Mouse (Mus musculus): Measurements from ENCODE around the gene Gdf3. TPM values are rescaled to one million over a fixed set of nuclear protein-coding genes. Genes with fewer than 3 reads are reported as not detected.

Gdf3 gene
- polyA plus RNA-seq, 1 experiment, result 0.06 TPM

DNA sequence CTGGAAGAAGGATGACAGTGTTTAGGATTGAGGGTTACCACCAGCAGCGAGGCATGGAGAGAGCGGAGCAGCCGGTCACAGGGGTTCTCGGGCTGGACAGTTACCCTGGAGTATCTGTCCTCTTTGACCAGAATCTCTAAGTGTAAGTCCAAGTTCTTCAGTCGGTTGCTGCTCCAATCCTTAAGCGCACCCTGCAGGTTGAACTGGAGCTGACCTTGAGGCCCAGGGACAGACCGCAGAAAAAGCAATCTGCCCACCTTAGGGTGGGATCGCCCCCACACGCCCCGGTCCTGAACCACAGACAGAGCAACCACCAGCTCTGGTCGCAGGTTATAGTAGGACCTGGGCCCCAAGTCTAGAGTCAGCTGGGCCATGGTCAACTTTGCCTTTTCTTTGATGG is 3.2 kb downstream of the Gdf3 start:
- peaks cover 15% of the 10 kb centered on the region for H3K4me1 ChIP-seq (ENCODE audit: control insufficient read depth, insufficient read depth, low read length)
- H3K27me3 ChIP-seq (ENCODE audit: control insufficient read depth, insufficient read depth, low read length), result no peaks in the 10 kb centered on the region
- TF ChIP-seq CTCF (IDR thresholded peaks at IDR 0.05; ENCODE audit: control insufficient read depth, insufficient read depth, insufficient replicate concordance, low read depth, low read length) (no peak), POLR2A (IDR thresholded peaks at IDR 0.05; ENCODE audit: control insufficient read depth, low read depth, low read length) (no peak)
- no peak overlapping the region for H3K4me3 ChIP-seq (ENCODE audit: control insufficient read depth, low read depth, low read length)
- H3K27ac ChIP-seq (ENCODE audit: control insufficient read depth, insufficient read depth, low read depth, low read length), result no peak overlapping the region
- H3K36me3 ChIP-seq (ENCODE audit: control insufficient read depth, insufficient read depth, low read length), result no peaks in the 10 kb centered on the region

DNA sequence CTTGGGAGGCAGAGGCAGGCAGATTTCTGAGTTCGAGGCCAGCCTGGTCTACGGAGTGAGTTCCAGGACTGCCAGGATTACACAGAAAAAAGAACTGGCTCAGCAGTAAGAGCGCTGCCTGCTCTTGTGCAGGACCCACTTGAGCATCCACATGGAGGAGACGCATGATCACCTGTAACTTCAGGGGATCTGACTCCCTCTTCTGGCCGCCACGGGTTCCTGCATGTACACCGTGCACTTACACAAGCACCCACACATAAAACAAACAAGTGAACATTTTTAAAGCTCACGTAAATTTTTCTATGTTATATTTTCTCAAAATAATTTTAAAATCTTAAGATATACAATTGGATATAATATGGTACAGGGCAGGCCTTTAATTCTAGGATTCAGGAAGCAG is 4.4 kb downstream of the Gdf3 start:
- no peak overlapping the region for H3K27ac ChIP-seq (ENCODE audit: control insufficient read depth, insufficient read depth, low read depth, low read length)
- no peaks in the 10 kb centered on the region for H3K27me3 ChIP-seq (ENCODE audit: control insufficient read depth, insufficient read depth, low read length)
- no peaks in the 10 kb centered on the region for H3K36me3 ChIP-seq (ENCODE audit: control insufficient read depth, insufficient read depth, low read length)
- peaks cover 15% of the 10 kb centered on the region for H3K4me1 ChIP-seq (ENCODE audit: control insufficient read depth, insufficient read depth, low read length)
- TF ChIP-seq CTCF (IDR thresholded peaks at IDR 0.05; ENCODE audit: control insufficient read depth, insufficient read depth, insufficient replicate concordance, low read depth, low read length) (peak; percentile 37; the same call in 1 of the 2 replicates), POLR2A (IDR thresholded peaks at IDR 0.05; ENCODE audit: control insufficient read depth, low read depth, low read length) (no peak)
- H3K4me3 ChIP-seq (ENCODE audit: control insufficient read depth, low read depth, low read length), result no peak overlapping the region

- no peak overlapping the region for H3K27ac ChIP-seq (ENCODE audit: control insufficient read depth, insufficient read depth, low read depth, low read length)
- H3K36me3 ChIP-seq (ENCODE audit: control insufficient read depth, insufficient read depth, low read length), result no peaks in the 10 kb centered on the region
- TF ChIP-seq POLR2A (IDR thresholded peaks at IDR 0.05; ENCODE audit: control insufficient read depth, low read depth, low read length) (no peak), CTCF (IDR thresholded peaks at IDR 0.05; ENCODE audit: control insufficient read depth, insufficient read depth, insufficient replicate concordance, low read depth, low read length) (no peak)
- peaks cover 8% of the 10 kb centered on the region for H3K4me1 ChIP-seq (ENCODE audit: control insufficient read depth, insufficient read depth, low read length)
- H3K4me3 ChIP-seq (ENCODE audit: control insufficient read depth, low read depth, low read length), result no peak overlapping the region
- H3K27me3 ChIP-seq (ENCODE audit: control insufficient read depth, insufficient read depth, low read length), result no peaks in the 10 kb centered on the region
These were observed 5.6 kb downstream of the Gdf3 start for GRCm38 (mm10) chr6:122604260-122604659.

GRCm38 (mm10) chr6:122602992-122603322 is 6.9 kb downstream of the Gdf3 start:
- Histone ChIP-seq H3K36me3 (ENCODE audit: control insufficient read depth, insufficient read depth, low read length) (no peaks in the 10 kb centered on the region), H3K4me1 (ENCODE audit: control insufficient read depth, insufficient read depth, low read length) (peaks cover 8% of the 10 kb centered on the region), H3K27me3 (ENCODE audit: control insufficient read depth, insufficient read depth, low read length) (no peaks in the 10 kb centered on the region), H3K27ac (ENCODE audit: control insufficient read depth, insufficient read depth, low read depth, low read length) (no peak overlapping the region), H3K4me3 (ENCODE audit: control insufficient read depth, low read depth, low read length) (no peak overlapping the region)
- TF ChIP-seq POLR2A (IDR thresholded peaks at IDR 0.05; ENCODE audit: control insufficient read depth, low read depth, low read length), result no peak
- no peak for TF ChIP-seq CTCF (IDR thresholded peaks at IDR 0.05; ENCODE audit: control insufficient read depth, insufficient read depth, insufficient replicate concordance, low read depth, low read length)

- Histone ChIP-seq H3K4me1 (ENCODE audit: control insufficient read depth, insufficient read depth, low read length) (peaks cover 6% of the 10 kb centered on the region), H3K4me3 (ENCODE audit: control insufficient read depth, low read depth, low read length) (peak within 1 kb of the TSS; percentile 72), H3K27me3 (ENCODE audit: control insufficient read depth, insufficient read depth, low read length) (no peaks in the 10 kb centered on the region), H3K36me3 (ENCODE audit: control insufficient read depth, insufficient read depth, low read length) (no peaks in the 10 kb centered on the region), H3K27ac (ENCODE audit: control insufficient read depth, insufficient read depth, low read depth, low read length) (peak within 1 kb of the TSS; percentile 73)
- TF ChIP-seq CTCF (IDR thresholded peaks at IDR 0.05; ENCODE audit: control insufficient read depth, insufficient read depth, insufficient replicate concordance, low read depth, low read length) (no peak), POLR2A (IDR thresholded peaks at IDR 0.05; ENCODE audit: control insufficient read depth, low read depth, low read length) (no peak)
These were observed 7.5 kb downstream of the Gdf3 start, which contains the start of gene Apobec1 for GRCm38 (mm10) chr6:122602242-122602991. Gene Apobec1 (minus strand): TSS chr6:122602444.

- peaks cover 6% of the 10 kb centered on the region for H3K4me1 ChIP-seq (ENCODE audit: control insufficient read depth, insufficient read depth, low read length)
- no peak overlapping the region for H3K27ac ChIP-seq (ENCODE audit: control insufficient read depth, insufficient read depth, low read depth, low read length)
- no peaks in the 10 kb centered on the region for H3K27me3 ChIP-seq (ENCODE audit: control insufficient read depth, insufficient read depth, low read length)
- TF ChIP-seq CTCF (IDR thresholded peaks at IDR 0.05; ENCODE audit: control insufficient read depth, insufficient read depth, insufficient replicate concordance, low read depth, low read length) (no peak), POLR2A (IDR thresholded peaks at IDR 0.05; ENCODE audit: control insufficient read depth, low read depth, low read length) (no peak)
- no peak overlapping the region for H3K4me3 ChIP-seq (ENCODE audit: control insufficient read depth, low read depth, low read length)
- no peaks in the 10 kb centered on the region for H3K36me3 ChIP-seq (ENCODE audit: control insufficient read depth, insufficient read depth, low read length)
These were observed 8.3 kb downstream of the Gdf3 start for GRCm38 (mm10) chr6:122601615-122602014.

GRCm38 (mm10) chr6:122601031-122601430 is 8.9 kb downstream of the Gdf3 start:
- Histone ChIP-seq H3K36me3 (ENCODE audit: control insufficient read depth, insufficient read depth, low read length) (no peaks in the 10 kb centered on the region), H3K27ac (ENCODE audit: control insufficient read depth, insufficient read depth, low read depth, low read length) (no peak overlapping the region), H3K27me3 (ENCODE audit: control insufficient read depth, insufficient read depth, low read length) (no peaks in the 10 kb centered on the region), H3K4me3 (ENCODE audit: control insufficient read depth, low read depth, low read length) (no peak overlapping the region), H3K4me1 (ENCODE audit: control insufficient read depth, insufficient read depth, low read length) (peaks cover 6% of the 10 kb centered on the region)
- no peak for TF ChIP-seq POLR2A (IDR thresholded peaks at IDR 0.05; ENCODE audit: control insufficient read depth, low read depth, low read length)
